Mouse (Mus musculus): ENCODE results near the gene Prss41. TPM values are rescaled to one million over a fixed set of nuclear protein-coding genes. Genes with fewer than 3 reads are reported as not detected.

Prss41 gene
- total and polyA plus RNA-seq, 3 experiments = not detected

GRCm38 (mm10) chr17:23791079-23791357, 53.0 kb downstream of the Prss41 start:
- TF ChIP-seq GATA2 (IDR thresholded peaks at IDR 0.05; ENCODE audit: borderline replicate concordance, low read depth, low read length) (no peak), CTCF (IDR thresholded peaks at IDR 0.05; ENCODE audit: low read depth, low read length) (no peak), TAL1 (conservative IDR thresholded peaks at IDR 0.05; ENCODE audit: low read depth, low read length) (no peak), POLR2AphosphoS5 (IDR thresholded peaks at IDR 0.05; ENCODE audit: insufficient replicate concordance, low read depth, low read length) (no peak), GATA1 (IDR thresholded peaks at IDR 0.05; ENCODE audit: borderline replicate concordance, low read length) (no peak)
- no peaks in the 10 kb centered on the region for H3K36me3 ChIP-seq (replicated peaks)
- no peaks in the 10 kb centered on the region for H3K9me3 ChIP-seq (replicated peaks)
- ATAC-seq (ENCODE audit: extremely low read depth, insufficient number of reproducible peaks, low FRiP score, poor library complexity, severe bottlenecking) (no peak), DNase-seq (ENCODE audit: low spot score) (no peak)
- no peak overlapping the region for H3K4me3 ChIP-seq (ENCODE audit: low read depth, low read length)
- H3K4me1 ChIP-seq (ENCODE audit: insufficient read depth, low read depth, low read length) = no peaks in the 10 kb centered on the region
- H3K27me3 ChIP-seq (ENCODE audit: insufficient read depth, low read length) = peaks cover 38% of the 10 kb centered on the region

GRCm38 (mm10) chr17:23790269-23791078, 53.5 kb downstream of the Prss41 start, which contains the start of gene Srrm2:
TSS of gene Srrm2 (plus strand) at chr17:23790532.
- TF ChIP-seq GATA1 (IDR thresholded peaks at IDR 0.05; ENCODE audit: borderline replicate concordance, low read length) (no peak), CTCF (IDR thresholded peaks at IDR 0.05; ENCODE audit: low read depth, low read length) (no peak), GATA2 (IDR thresholded peaks at IDR 0.05; ENCODE audit: borderline replicate concordance, low read depth, low read length) (no peak), TAL1 (conservative IDR thresholded peaks at IDR 0.05; ENCODE audit: low read depth, low read length) (no peak), POLR2AphosphoS5 (IDR thresholded peaks at IDR 0.05; ENCODE audit: insufficient replicate concordance, low read depth, low read length) (no peak)
- H3K9me3 ChIP-seq (replicated peaks) = no peaks in the 10 kb centered on the region
- H3K27me3 ChIP-seq (ENCODE audit: insufficient read depth, low read length) = peaks cover 44% of the 10 kb centered on the region
- no peaks in the 10 kb centered on the region for H3K4me1 ChIP-seq (ENCODE audit: insufficient read depth, low read depth, low read length)
- no peak within 1 kb of the TSS for H3K4me3 ChIP-seq (ENCODE audit: low read depth, low read length)
- DNase-seq (ENCODE audit: low spot score) (no peak), ATAC-seq (ENCODE audit: extremely low read depth, insufficient number of reproducible peaks, low FRiP score, poor library complexity, severe bottlenecking) (no peak)
- H3K36me3 ChIP-seq (replicated peaks) = no peaks in the 10 kb centered on the region

GRCm38 (mm10) chr17:23789749-23790268, 54.2 kb downstream of the Prss41 start:
- Histone ChIP-seq H3K9me3 (replicated peaks) (no peaks in the 10 kb centered on the region), H3K4me1 (ENCODE audit: insufficient read depth, low read depth, low read length) (no peaks in the 10 kb centered on the region), H3K4me3 (ENCODE audit: low read depth, low read length) (no peak overlapping the region), H3K36me3 (replicated peaks) (no peaks in the 10 kb centered on the region), H3K27me3 (ENCODE audit: insufficient read depth, low read length) (peaks cover 45% of the 10 kb centered on the region)
- DNase-seq (ENCODE audit: low spot score) (no peak), ATAC-seq (ENCODE audit: extremely low read depth, insufficient number of reproducible peaks, low FRiP score, poor library complexity, severe bottlenecking) (no peak)
- TF ChIP-seq TAL1 (conservative IDR thresholded peaks at IDR 0.05; ENCODE audit: low read depth, low read length) (no peak), POLR2AphosphoS5 (IDR thresholded peaks at IDR 0.05; ENCODE audit: insufficient replicate concordance, low read depth, low read length) (no peak), GATA2 (IDR thresholded peaks at IDR 0.05; ENCODE audit: borderline replicate concordance, low read depth, low read length) (no peak), GATA1 (IDR thresholded peaks at IDR 0.05; ENCODE audit: borderline replicate concordance, low read length) (no peak), CTCF (IDR thresholded peaks at IDR 0.05; ENCODE audit: low read depth, low read length) (no peak)

- no peaks in the 10 kb centered on the region for H3K36me3 ChIP-seq (replicated peaks)
- H3K27me3 ChIP-seq (ENCODE audit: insufficient read depth, low read length) = peaks cover 48% of the 10 kb centered on the region
- H3K4me1 ChIP-seq (ENCODE audit: insufficient read depth, low read depth, low read length) = no peaks in the 10 kb centered on the region
- TF ChIP-seq GATA1 (IDR thresholded peaks at IDR 0.05; ENCODE audit: borderline replicate concordance, low read length) (no peak), CTCF (IDR thresholded peaks at IDR 0.05; ENCODE audit: low read depth, low read length) (no peak), GATA2 (IDR thresholded peaks at IDR 0.05; ENCODE audit: borderline replicate concordance, low read depth, low read length) (no peak), TAL1 (conservative IDR thresholded peaks at IDR 0.05; ENCODE audit: low read depth, low read length) (no peak), POLR2AphosphoS5 (IDR thresholded peaks at IDR 0.05; ENCODE audit: insufficient replicate concordance, low read depth, low read length) (no peak)
- DNase-seq (ENCODE audit: low spot score) (no peak), ATAC-seq (ENCODE audit: extremely low read depth, insufficient number of reproducible peaks, low FRiP score, poor library complexity, severe bottlenecking) (no peak)
- H3K9me3 ChIP-seq (replicated peaks) = no peaks in the 10 kb centered on the region
- no peak overlapping the region for H3K4me3 ChIP-seq (ENCODE audit: low read depth, low read length)
Measured at GRCm38 (mm10) chr17:23788973-23789372, 55.0 kb downstream of the Prss41 start.

Other genes starting within 250 kb of the Prss41 start
Only the 20 nearest of the 29 such genes appear.
- not detected in 2 replicates for gene Cldn6, start 164.9 kb downstream of the Prss41 start, total RNA-seq (2014; fragmentation: Nextera tagmentation)
- gene Cldn6, start 164.9 kb downstream of the Prss41 start, total RNA-seq (2017) = not detected in 2 replicates
- gene Cldn6, start 164.9 kb downstream of the Prss41 start, polyA plus RNA-seq (2012) = not detected in 2 replicates
- not detected in 2 replicates for gene Cldn9, start 160.1 kb downstream of the Prss41 start, total RNA-seq (2014; fragmentation: Nextera tagmentation)
- gene Cldn9, start 160.1 kb downstream of the Prss41 start, total RNA-seq (2017) = not detected in 2 replicates
- not detected in 2 replicates for gene Cldn9, start 160.1 kb downstream of the Prss41 start, polyA plus RNA-seq (2012)
- gene 1520401A03Rik, start 121.4 kb downstream of the Prss41 start, total RNA-seq (2014; fragmentation: Nextera tagmentation) = not detected in 2 replicates
- gene 1520401A03Rik, start 121.4 kb downstream of the Prss41 start, total RNA-seq (2017) = 0.05 TPM in 1 of 2 replicates, not detected in the other
- gene 1520401A03Rik, start 121.4 kb downstream of the Prss41 start, polyA plus RNA-seq (2012) = 0.02 TPM in 1 of 2 replicates, not detected in the other
- gene Pkmyt1, start 117.8 kb downstream of the Prss41 start, total RNA-seq (2014; fragmentation: Nextera tagmentation) = 33.5 and 41.1 TPM in 2 replicates
- 10.8 and 12.9 TPM in 2 replicates for gene Pkmyt1, start 117.8 kb downstream of the Prss41 start, total RNA-seq (2017)
- gene Pkmyt1, start 117.8 kb downstream of the Prss41 start, polyA plus RNA-seq (2012) = 125 and 147 TPM in 2 replicates
- gene Paqr4, start 103.3 kb downstream of the Prss41 start, total RNA-seq (2014; fragmentation: Nextera tagmentation) = 0.39 and 1.9 TPM in 2 replicates
- gene Paqr4, start 103.3 kb downstream of the Prss41 start, total RNA-seq (2017) = 2.6 and 3.2 TPM in 2 replicates
- gene Paqr4, start 103.3 kb downstream of the Prss41 start, polyA plus RNA-seq (2012) = 2.3 and 3.5 TPM in 2 replicates
- not detected in 2 replicates for gene Kremen2, start 98.3 kb downstream of the Prss41 start, total RNA-seq (2014; fragmentation: Nextera tagmentation)
- 0.05 and 0.29 TPM in 2 replicates for gene Kremen2, start 98.3 kb downstream of the Prss41 start, total RNA-seq (2017)
- gene Kremen2, start 98.3 kb downstream of the Prss41 start, polyA plus RNA-seq (2012) = 1.2 and 1.4 TPM in 2 replicates
- gene Flywch1, start 72.6 kb downstream of the Prss41 start, total RNA-seq (2014; fragmentation: Nextera tagmentation) = 11.9 and 14.1 TPM in 2 replicates
- gene Flywch1, start 72.6 kb downstream of the Prss41 start, total RNA-seq (2017) = 18.2 and 22.3 TPM in 2 replicates
- gene Flywch1, start 72.6 kb downstream of the Prss41 start, polyA plus RNA-seq (2012) = 42.7 and 44.6 TPM in 2 replicates
- gene Flywch2, start 58.1 kb downstream of the Prss41 start, total RNA-seq (2014; fragmentation: Nextera tagmentation) = not detected in 2 replicates
- 0.12 TPM in 1 of 2 replicates, not detected in the other for gene Flywch2, start 58.1 kb downstream of the Prss41 start, total RNA-seq (2017)
- not detected in 2 replicates for gene Flywch2, start 58.1 kb downstream of the Prss41 start, polyA plus RNA-seq (2012)
- 1,039 and 1,150 TPM in 2 replicates for gene Srrm2, start 53.6 kb downstream of the Prss41 start, total RNA-seq (2014; fragmentation: Nextera tagmentation)
- 66.6 and 86.7 TPM in 2 replicates for gene Srrm2, start 53.6 kb downstream of the Prss41 start, total RNA-seq (2017)
- gene Srrm2, start 53.6 kb downstream of the Prss41 start, polyA plus RNA-seq (2012) = 141 and 329 TPM in 2 replicates
- 452 and 468 TPM in 2 replicates for gene Elob, start 15.0 kb downstream of the Prss41 start, total RNA-seq (2014; fragmentation: Nextera tagmentation)
- gene Elob, start 15.0 kb downstream of the Prss41 start, total RNA-seq (2017) = 171 and 225 TPM in 2 replicates
- 658 and 984 TPM in 2 replicates for gene Elob, start 15.0 kb downstream of the Prss41 start, polyA plus RNA-seq (2012)
- not detected in 2 replicates for gene Prss33, start 8.1 kb downstream of the Prss41 start, total RNA-seq (2014; fragmentation: Nextera tagmentation)
- gene Prss33, start 8.1 kb downstream of the Prss41 start, total RNA-seq (2017) = 0.11 TPM in 1 of 2 replicates, not detected in the other
- not detected in 2 replicates for gene Prss33, start 8.1 kb downstream of the Prss41 start, polyA plus RNA-seq (2012)
- not detected in 2 replicates for gene Prss32, start 317 bp downstream of the Prss41 start, total RNA-seq (2014; fragmentation: Nextera tagmentation)
- gene Prss32, start 317 bp downstream of the Prss41 start, total RNA-seq (2017) = 0.05 TPM in 1 of 2 replicates, not detected in the other
- gene Prss32, start 317 bp downstream of the Prss41 start, polyA plus RNA-seq (2012) = not detected in 2 replicates
- gene Prss21, start 23.9 kb upstream of the Prss41 start, total RNA-seq (2014; fragmentation: Nextera tagmentation) = not detected in 2 replicates
- not detected in 2 replicates for gene Prss21, start 23.9 kb upstream of the Prss41 start, total RNA-seq (2017)
- gene Prss21, start 23.9 kb upstream of the Prss41 start, polyA plus RNA-seq (2012) = not detected in 2 replicates
- gene Dcpp1, start 36.7 kb upstream of the Prss41 start, total RNA-seq (2014; fragmentation: Nextera tagmentation) = not detected in 2 replicates
- gene Dcpp1, start 36.7 kb upstream of the Prss41 start, total RNA-seq (2017) = not detected in 2 replicates
- not detected in 2 replicates for gene Dcpp1, start 36.7 kb upstream of the Prss41 start, polyA plus RNA-seq (2012)
- not detected in 2 replicates for gene Dcpp2, start 36.7 kb upstream of the Prss41 start, total RNA-seq (2014; fragmentation: Nextera tagmentation)
- 0.22 TPM in 1 of 2 replicates, not detected in the other for gene Dcpp2, start 36.7 kb upstream of the Prss41 start, total RNA-seq (2017)
- gene Dcpp2, start 36.7 kb upstream of the Prss41 start, polyA plus RNA-seq (2012) = not detected in 2 replicates
- gene Dcpp3, start 73.3 kb upstream of the Prss41 start, total RNA-seq (2014; fragmentation: Nextera tagmentation) = not detected in 2 replicates
- not detected in 2 replicates for gene Dcpp3, start 73.3 kb upstream of the Prss41 start, total RNA-seq (2017)
- not detected in 2 replicates for gene Dcpp3, start 73.3 kb upstream of the Prss41 start, polyA plus RNA-seq (2012)
- gene Sbp, start 97.5 kb upstream of the Prss41 start, total RNA-seq (2014; fragmentation: Nextera tagmentation) = not detected in 2 replicates
- not detected in 2 replicates for gene Sbp, start 97.5 kb upstream of the Prss41 start, total RNA-seq (2017)
- gene Sbp, start 97.5 kb upstream of the Prss41 start, polyA plus RNA-seq (2012) = not detected in 2 replicates
- not detected in 2 replicates for gene Sbpl, start 111.1 kb upstream of the Prss41 start, total RNA-seq (2014; fragmentation: Nextera tagmentation)
- not detected in 2 replicates for gene Sbpl, start 111.1 kb upstream of the Prss41 start, total RNA-seq (2017)
- not detected in 2 replicates for gene Sbpl, start 111.1 kb upstream of the Prss41 start, polyA plus RNA-seq (2012)
- not detected in 2 replicates for gene Prss30, start 136.4 kb upstream of the Prss41 start, total RNA-seq (2014; fragmentation: Nextera tagmentation)
- gene Prss30, start 136.4 kb upstream of the Prss41 start, total RNA-seq (2017) = not detected in 2 replicates
- gene Prss30, start 136.4 kb upstream of the Prss41 start, polyA plus RNA-seq (2012) = not detected in 2 replicates
- gene Prss22, start 153.9 kb upstream of the Prss41 start, total RNA-seq (2014; fragmentation: Nextera tagmentation) = not detected in 2 replicates
- gene Prss22, start 153.9 kb upstream of the Prss41 start, total RNA-seq (2017) = not detected in 2 replicates
- gene Prss22, start 153.9 kb upstream of the Prss41 start, polyA plus RNA-seq (2012) = not detected in 2 replicates